Mouse (Mus musculus): ENCODE data around the gene Birc7. TPM values are rescaled to one million over a fixed set of nuclear protein-coding genes. Genes with fewer than 3 reads are reported as not detected.

Birc7 gene
- total and polyA plus RNA-seq, 2 experiments from 2014 or later = 0.13 TPM; not detected in 1

DNA sequence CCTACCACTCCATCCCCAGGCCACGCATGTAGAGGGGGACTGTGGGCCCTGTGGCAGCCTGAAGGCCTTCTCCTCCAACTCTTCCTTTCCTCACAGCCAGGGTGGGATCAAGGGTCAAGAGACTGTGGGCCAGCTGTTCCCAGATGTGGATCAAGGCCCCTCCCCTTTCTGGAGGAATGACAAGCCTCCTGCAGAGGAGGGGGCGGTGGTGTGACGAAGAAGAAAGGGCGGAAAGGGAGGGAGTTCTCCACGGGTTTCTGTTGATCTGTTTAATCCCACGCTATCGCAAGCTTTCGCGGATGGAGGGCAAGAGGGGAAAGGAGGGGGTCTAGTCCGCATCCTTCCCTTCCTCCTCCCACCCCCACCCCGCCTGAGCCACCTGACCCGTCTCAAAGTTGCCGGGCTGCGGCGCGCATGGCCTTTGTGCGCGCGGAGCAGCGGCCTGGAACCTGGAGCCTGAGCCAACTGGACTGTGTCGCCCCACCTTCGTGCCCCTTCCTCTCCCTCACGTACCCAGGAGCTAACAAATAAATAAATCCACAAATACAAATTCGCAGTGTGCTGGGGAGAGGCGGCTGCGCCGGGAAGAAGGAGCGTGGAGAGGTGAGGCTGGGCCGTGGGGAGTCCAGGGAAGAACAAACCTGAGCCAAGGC, 38.3 kb upstream of the Birc7 start:
- no peak for ATAC-seq
- 5% methylated on average over 29 of the region's 29 CpGs for WGBS

DNA sequence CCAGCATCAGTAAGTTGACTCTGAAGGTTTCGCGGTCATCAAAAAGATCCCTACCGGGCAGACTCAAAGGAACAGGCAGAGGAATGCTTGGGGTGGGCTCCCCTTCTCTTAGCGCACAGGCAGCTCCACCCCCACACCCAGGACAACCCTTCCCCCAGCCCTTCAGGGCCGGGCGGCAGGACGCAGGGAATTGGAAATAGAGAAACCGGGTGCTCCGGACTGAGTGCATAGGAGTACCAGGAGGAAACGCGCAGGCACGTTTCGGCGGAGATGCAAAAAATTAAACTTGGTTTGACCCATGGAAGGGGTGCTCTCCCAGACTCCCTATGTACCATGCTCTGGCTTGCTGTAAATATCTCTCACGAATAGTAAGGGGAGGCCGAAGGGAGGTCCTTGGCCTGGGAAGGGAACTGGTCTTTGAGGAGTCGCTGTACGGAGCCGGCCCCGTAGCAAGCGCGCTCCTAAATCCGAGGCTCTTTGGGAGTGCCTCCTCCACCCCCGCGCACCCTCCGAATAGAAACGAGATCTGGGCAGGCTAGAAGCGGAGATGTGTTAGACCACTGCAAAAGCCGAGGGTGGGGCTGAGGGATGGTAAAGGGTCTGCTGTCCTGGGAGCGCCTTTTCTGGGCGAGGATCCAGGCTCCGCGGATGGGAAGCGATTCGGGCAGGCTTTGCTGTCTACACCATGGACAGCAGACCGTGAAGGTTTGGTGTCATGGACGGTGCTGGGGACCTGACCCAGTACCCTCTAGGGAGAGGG, 37.6 kb upstream of the Birc7 start:
- TF ChIP-seq CTCF (IDR thresholded peaks at IDR 0.05; ENCODE audit: low read depth) = no peak
- Histone ChIP-seq H3K27me3 (ENCODE audit: insufficient read depth, low read length) (no peaks in the 10 kb centered on the region; the same call in none of the 2 replicates), H3K4me3 (ENCODE audit: low read depth, low read length) (peak overlapping the region; percentile 79), H3K27ac (ENCODE audit: low read depth, low read length) (peak overlapping the region; percentile 99), H3K36me3 (ENCODE audit: insufficient read depth) (peaks cover 6% of the 10 kb centered on the region), H3K9me3 (ENCODE audit: low read length) (no peaks in the 10 kb centered on the region), H3K4me2 (ENCODE audit: low read depth) (peak overlapping the region; percentile 61), H3K4me1 (ENCODE audit: insufficient read depth) (peaks cover 25% of the 10 kb centered on the region), H3K9ac (peak overlapping the region; percentile 99)
- 3% methylated on average over 37 of the region's 37 CpGs for WGBS
- DNase-seq = peak; percentile 73
- ATAC-seq = peak; percentile 3; the same call in 1 of the 2 replicates

More for the DNA sequence above, 38.3 kb upstream of the Birc7 start:
- no peaks in the 10 kb centered on the region; the same call in none of the 2 replicates for H3K27me3 ChIP-seq (ENCODE audit: insufficient read depth, low read length)
- TF ChIP-seq CTCF (IDR thresholded peaks at IDR 0.05; ENCODE audit: low read depth) = peak; percentile 44; the same call in 1 of the 2 replicates
- peaks cover 3% of the 10 kb centered on the region for H3K36me3 ChIP-seq (ENCODE audit: insufficient read depth)
- no peaks in the 10 kb centered on the region for H3K9me3 ChIP-seq (ENCODE audit: low read length)
- peaks cover 19% of the 10 kb centered on the region; the same call in 1 of the 2 replicates for H3K4me1 ChIP-seq (ENCODE audit: insufficient read depth)
- peak overlapping the region; percentile 99 for H3K27ac ChIP-seq (ENCODE audit: low read depth, low read length)
- peak overlapping the region; percentile 99 for H3K9ac ChIP-seq
- peak overlapping the region; percentile 79 for H3K4me3 ChIP-seq (ENCODE audit: low read depth, low read length)
- H3K4me2 ChIP-seq (ENCODE audit: low read depth) = peak overlapping the region; percentile 61
- DNase-seq = peak; percentile 69

DNA sequence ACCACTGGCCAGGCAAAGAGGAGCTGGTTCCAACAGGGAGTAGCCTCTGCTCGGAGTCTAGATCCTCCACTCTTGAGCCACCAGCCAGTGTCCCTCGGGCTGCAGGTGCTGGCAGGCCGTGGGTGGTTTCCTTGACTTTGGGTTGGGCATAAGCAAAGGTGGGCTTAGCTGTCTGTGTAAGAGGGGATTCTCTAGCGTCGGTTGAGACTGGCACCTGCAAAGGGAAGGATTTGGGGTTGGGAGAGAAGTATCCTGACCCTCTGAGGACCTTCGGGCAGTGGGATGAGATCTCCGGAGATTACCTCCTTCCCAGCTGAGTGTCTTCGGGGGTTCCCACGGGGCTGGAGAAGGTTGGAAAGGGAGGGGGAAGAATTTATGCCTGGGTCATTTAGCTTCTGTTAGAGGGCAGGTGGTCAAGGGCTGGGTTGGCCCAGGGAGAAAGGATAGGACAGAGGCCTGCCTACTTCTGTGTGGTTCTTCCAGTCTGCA, 36.9 kb upstream of the Birc7 start:
- Histone ChIP-seq H3K4me3 (ENCODE audit: low read depth, low read length) (peak overlapping the region; percentile 79), H3K4me2 (ENCODE audit: low read depth) (peak overlapping the region; percentile 61), H3K27ac (ENCODE audit: low read depth, low read length) (peak overlapping the region; percentile 99), H3K9me3 (ENCODE audit: low read length) (no peaks in the 10 kb centered on the region), H3K27me3 (ENCODE audit: insufficient read depth, low read length) (no peaks in the 10 kb centered on the region; the same call in none of the 2 replicates), H3K4me1 (ENCODE audit: insufficient read depth) (peaks cover 31% of the 10 kb centered on the region), H3K36me3 (ENCODE audit: insufficient read depth) (peaks cover 6% of the 10 kb centered on the region), H3K9ac (peak overlapping the region; percentile 99)
- 15% methylated on average over 9 of the region's 9 CpGs for WGBS
- TF ChIP-seq CTCF (IDR thresholded peaks at IDR 0.05; ENCODE audit: low read depth) = no peak
- ATAC-seq (no peak), DNase-seq (peak; percentile 45)

DNA sequence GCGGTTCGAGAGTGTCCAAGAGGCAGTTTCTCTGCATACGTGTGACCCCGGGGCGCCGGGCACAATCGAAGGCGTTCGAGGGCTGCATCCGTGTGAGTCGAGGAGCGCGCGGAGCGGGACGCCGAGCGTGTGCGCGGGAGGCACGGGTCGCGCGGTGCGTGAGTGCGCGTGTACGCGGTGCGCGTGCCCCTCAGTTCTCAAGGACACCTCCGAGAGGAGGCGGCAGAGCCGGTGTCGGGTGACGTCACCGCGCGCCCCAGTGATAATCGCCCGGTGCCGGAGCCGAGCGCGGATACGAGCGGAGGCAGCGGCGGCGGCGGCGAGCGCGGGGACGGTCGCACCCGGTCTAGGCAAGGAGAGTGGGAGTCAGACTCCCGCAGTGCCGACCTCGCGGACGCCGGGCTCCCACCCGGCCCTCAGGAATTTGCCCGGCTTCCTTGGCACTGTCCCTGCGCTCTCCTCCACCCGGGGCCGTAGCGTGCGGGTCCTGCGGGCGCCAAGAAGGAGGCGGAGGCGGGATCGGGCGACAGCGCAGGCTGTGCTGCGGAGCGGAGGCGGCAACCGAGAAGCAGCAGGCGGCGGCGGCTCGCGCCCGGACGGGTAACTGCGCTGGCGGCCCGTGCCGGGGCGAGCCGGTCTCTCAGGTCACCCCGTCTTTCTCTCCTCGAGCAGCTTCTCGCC, 35.8 kb upstream of the Birc7 start:
- peaks cover 31% of the 10 kb centered on the region for H3K4me1 ChIP-seq (ENCODE audit: insufficient read depth)
- DNase-seq (peak; percentile 97), ATAC-seq (peak; percentile 74)
- H3K4me3 ChIP-seq (ENCODE audit: low read depth, low read length) = peak overlapping the region; percentile 79
- H3K9me3 ChIP-seq (ENCODE audit: low read length) = no peaks in the 10 kb centered on the region
- H3K27ac ChIP-seq (ENCODE audit: low read depth, low read length) = peak overlapping the region; percentile 99
- peaks cover 6% of the 10 kb centered on the region for H3K36me3 ChIP-seq (ENCODE audit: insufficient read depth)
- H3K9ac ChIP-seq = peak overlapping the region; percentile 99
- no peak for TF ChIP-seq CTCF (IDR thresholded peaks at IDR 0.05; ENCODE audit: low read depth)
- peak overlapping the region; percentile 61 for H3K4me2 ChIP-seq (ENCODE audit: low read depth)
- H3K27me3 ChIP-seq (ENCODE audit: insufficient read depth, low read length) = no peaks in the 10 kb centered on the region; the same call in none of the 2 replicates
- 1% methylated on average over 92 of the region's 97 CpGs for WGBS

DNA sequence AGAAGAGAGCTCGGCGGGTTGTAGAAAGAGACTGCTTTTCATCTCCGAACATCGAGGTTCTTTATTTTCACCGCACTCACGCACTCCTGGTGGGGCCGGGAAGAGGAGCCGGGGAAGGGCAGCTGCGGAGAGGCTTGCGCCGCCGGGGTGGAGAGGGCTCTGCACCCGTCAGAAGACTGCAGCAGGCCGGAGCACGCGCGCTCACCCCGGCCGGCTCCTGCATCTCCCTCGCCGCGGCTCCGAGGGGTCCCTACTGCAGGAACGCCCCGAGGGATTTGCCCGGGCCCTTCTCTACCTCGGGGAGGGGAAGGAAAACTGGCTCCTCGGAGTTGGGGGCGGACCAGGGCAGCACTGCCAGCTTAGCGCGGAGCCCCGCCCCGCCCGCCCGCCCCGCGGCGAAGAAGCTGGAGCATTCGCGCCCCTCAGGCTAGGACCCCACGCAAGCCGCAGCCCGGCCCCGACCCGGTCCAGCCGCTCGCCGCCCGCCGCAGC, 35.2 kb upstream of the Birc7 start:
- Histone ChIP-seq H3K9me3 (ENCODE audit: low read length) (no peaks in the 10 kb centered on the region), H3K27ac (ENCODE audit: low read depth, low read length) (peak overlapping the region; percentile 99), H3K27me3 (ENCODE audit: insufficient read depth, low read length) (no peaks in the 10 kb centered on the region; the same call in none of the 2 replicates), H3K36me3 (ENCODE audit: insufficient read depth) (peaks cover 6% of the 10 kb centered on the region), H3K9ac (peak overlapping the region; percentile 99), H3K4me1 (ENCODE audit: insufficient read depth) (peaks cover 31% of the 10 kb centered on the region), H3K4me3 (ENCODE audit: low read depth, low read length) (peak overlapping the region; percentile 79), H3K4me2 (ENCODE audit: low read depth) (peak overlapping the region; percentile 61)
- under 1% methylated on average over 48 of the region's 50 CpGs for WGBS
- DNase-seq (no peak), ATAC-seq (peak; percentile 21)
- no peak for TF ChIP-seq CTCF (IDR thresholded peaks at IDR 0.05; ENCODE audit: low read depth)

DNA sequence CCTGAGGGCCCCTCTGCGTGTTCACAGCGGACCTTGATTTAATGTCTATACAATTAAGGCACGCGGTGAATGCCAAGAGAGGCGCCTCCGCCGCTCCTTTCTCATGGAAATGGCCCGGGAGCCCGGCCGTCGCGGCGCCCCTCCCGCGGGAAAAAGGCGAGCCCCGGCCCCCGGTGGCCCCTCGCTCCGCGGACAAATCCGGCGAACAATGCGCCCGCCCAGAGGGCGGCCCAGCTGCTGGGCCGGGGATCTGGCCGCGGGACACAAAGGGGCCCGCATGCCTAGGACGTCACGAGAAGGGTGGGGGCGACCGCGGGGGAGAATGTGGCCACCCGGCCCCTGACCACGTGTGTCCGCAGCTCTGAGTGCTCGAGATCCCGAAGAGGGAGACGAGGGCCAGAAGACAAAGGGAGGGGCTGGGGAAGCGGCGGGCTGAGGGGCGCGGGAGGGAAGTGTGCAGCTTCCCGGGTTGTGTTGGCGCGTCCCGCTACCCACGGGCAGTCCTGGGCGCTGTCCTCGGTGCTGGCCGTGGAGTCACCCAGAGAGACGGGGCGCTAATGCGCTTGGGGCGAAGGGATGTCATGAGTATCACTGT, 34.7 kb upstream of the Birc7 start:
- no peaks in the 10 kb centered on the region for H3K9me3 ChIP-seq (ENCODE audit: low read length)
- peak; percentile 19 for ATAC-seq
- WGBS = 2% methylated on average over 57 of the region's 57 CpGs
- TF ChIP-seq CTCF (IDR thresholded peaks at IDR 0.05; ENCODE audit: low read depth) = no peak
- H3K36me3 ChIP-seq (ENCODE audit: insufficient read depth) = peaks cover 6% of the 10 kb centered on the region
- no peaks in the 10 kb centered on the region; the same call in 1 of the 2 replicates for H3K27me3 ChIP-seq (ENCODE audit: insufficient read depth, low read length)
- peak overlapping the region; percentile 61 for H3K4me2 ChIP-seq (ENCODE audit: low read depth)
- peak overlapping the region; percentile 99 for H3K27ac ChIP-seq (ENCODE audit: low read depth, low read length)
- peak overlapping the region; percentile 99 for H3K9ac ChIP-seq
- peak; percentile 70 for DNase-seq
- peak overlapping the region; percentile 79 for H3K4me3 ChIP-seq (ENCODE audit: low read depth, low read length)
- H3K4me1 ChIP-seq (ENCODE audit: insufficient read depth) = peaks cover 31% of the 10 kb centered on the region

Measured in forebrain, postnatal 0 days (tissue).